Mouse (Mus musculus): ENCODE measurements around the gene Pofut1.
"Not testable (repeated sequence)": the region's sequence is repeated elsewhere in the genome, so short reads cannot be mapped to it uniquely, and the experiment has no call there.

The Pofut1 gene

GRCm38 (mm10) chr2:153270231-153270915 is 29.0 kb downstream of the Pofut1 start:
- CTCF ChIA-PET: not testable (repeated sequence)

GRCm38 (mm10) chr2:153274200-153274918 is 33.0 kb downstream of the Pofut1 start:
- CTCF ChIA-PET: not testable (repeated sequence)
- POLR2A ChIA-PET: interaction anchor here in 3 of 4 experiments (0.6 to 2.7 kb wide), 4 partner anchors 12 to 88 kb away, joined by 3 to 13 read pairs (median 6); partner anchors contain the start of gene Kif3b (in 1 of the 3)

More at GRCm38 (mm10) chr2:153270231-153270915, 29.0 kb downstream of the Pofut1 start:
- POLR2A ChIA-PET: interaction anchor here in 2 of 4 experiments (0.6 to 1.2 kb wide), 2 partner anchors 31 to 69 kb away, joined by 3 to 4 read pairs; no protein-coding TSS in a partner anchor

- CTCF ChIA-PET: no interaction called here
- POLR2A ChIA-PET: interaction anchor here in 3 of 4 experiments (1.0 to 2.7 kb wide), 4 partner anchors 10 to 89 kb away, joined by 4 to 13 read pairs (median 6); partner anchors contain the start of gene Kif3b (in 1 of the 3)
Observed at GRCm38 (mm10) chr2:153274919-153275247, 33.5 kb downstream of the Pofut1 start.

GRCm38 (mm10) chr2:153275577-153275976 is 34.2 kb downstream of the Pofut1 start:
- CTCF ChIA-PET: interaction anchor here in 2 of 4 experiments (0.7 to 1.1 kb wide), 2 partner anchors 118 to 145 kb away, joined by 4 to 8 read pairs; no protein-coding TSS in a partner anchor
- POLR2A ChIA-PET: interaction anchor here in 3 of 4 experiments (0.7 to 2.7 kb wide), 7 partner anchors 8 to 217 kb away, joined by 3 to 13 read pairs (median 4); partner anchors contain the start of genes Kif3b (in 2 of the 3) and 4930404H24Rik (in 1 of the 3)

GRCm38 (mm10) chr2:153276440-153276839 is 35.1 kb downstream of the Pofut1 start:
- POLR2A ChIA-PET: interaction anchor here in 3 of 4 experiments (0.6 to 2.7 kb wide), 7 partner anchors 9 to 933 kb away, joined by 3 to 14 read pairs (median 7); partner anchors contain the start of gene Kif3b (in 2 of the 3)
- CTCF ChIA-PET: interaction anchor here (0.6 to 1.7 kb wide), 17 partner anchors 44 to 1588 kb away, joined by 3 to 17 read pairs (median 4); no protein-coding TSS in a partner anchor

- CTCF ChIA-PET: interaction anchor here (0.6 to 1.7 kb wide), 17 partner anchors 14 to 1588 kb away, joined by 3 to 17 read pairs (median 4); partner anchors contain the start of gene Kif3b (in 1 of the 4)
- POLR2A ChIA-PET: interaction anchor here in 2 of 4 experiments (0.6 to 2.7 kb wide), 4 partner anchors 20 to 934 kb away, joined by 4 to 14 read pairs (median 10); no protein-coding TSS in a partner anchor
Observed at GRCm38 (mm10) chr2:153276846-153277245, 35.5 kb downstream of the Pofut1 start.

GRCm38 (mm10) chr2:153278357-153278756 is 37.0 kb downstream of the Pofut1 start:
- POLR2A ChIA-PET: interaction anchor here in 1 of 4 experiments (0.5 kb wide), 1 partner anchor 98 kb away, joined by 4 read pairs; no protein-coding TSS in a partner anchor
- CTCF ChIA-PET: no interaction called here

- ChIA-PET POLR2A (interaction anchor here in 1 of 4 experiments (2.4 kb wide), 1 partner anchor 64 kb away, joined by 6 read pairs; no protein-coding TSS in a partner anchor), CTCF (interaction anchor here in 1 of 4 experiments (0.6 kb wide), 1 partner anchor 1509 kb away, joined by 4 read pairs; no protein-coding TSS in a partner anchor)
Observed at GRCm38 (mm10) chr2:153283919-153284318, 42.6 kb downstream of the Pofut1 start.

- CTCF ChIA-PET: no interaction called here
- POLR2A ChIA-PET: interaction anchor here in 2 of 4 experiments (0.6 to 1.6 kb wide), 3 partner anchors 17 to 170 kb away, joined by 3 to 6 read pairs (median 3); no protein-coding TSS in a partner anchor
Observed at GRCm38 (mm10) chr2:153286524-153286923, 45.2 kb downstream of the Pofut1 start.

GRCm38 (mm10) chr2:153287835-153288234 is 46.5 kb downstream of the Pofut1 start:
- ChIA-PET CTCF (no interaction called here), POLR2A (interaction anchor here in 1 of 4 experiments (1.4 kb wide), 1 partner anchor 16 kb away, joined by 3 read pairs; no protein-coding TSS in a partner anchor)

- POLR2A ChIA-PET: interaction anchor here in 3 of 4 experiments (0.6 to 2.7 kb wide), 13 partner anchors 9 to 1599 kb away, joined by 3 to 11 read pairs (median 3); no protein-coding TSS in a partner anchor
- CTCF ChIA-PET: interaction anchor here in 2 of 4 experiments (0.5 to 1.2 kb wide), 5 partner anchors 14 to 217 kb away, joined by 3 read pairs; no protein-coding TSS in a partner anchor
Observed at GRCm38 (mm10) chr2:153290938-153291928, 49.9 kb downstream of the Pofut1 start, which contains the start of gene Kif3b. Gene Kif3b (plus strand): TSS chr2:153291413.

GRCm38 (mm10) chr2:153292305-153292861 is 51.0 kb downstream of the Pofut1 start:
- CTCF ChIA-PET: interaction anchor here in 2 of 4 experiments (0.6 kb wide), 2 partner anchors 331 to 846 kb away, joined by 3 to 12 read pairs; no protein-coding TSS in a partner anchor

GRCm38 (mm10) chr2:153295196-153295595 is 53.9 kb downstream of the Pofut1 start:
- ChIA-PET CTCF (no interaction called here), POLR2A (interaction anchor here in 3 of 4 experiments (0.5 to 1.5 kb wide), 3 partner anchors 47 to 164 kb away, joined by 5 to 7 read pairs (median 5); no protein-coding TSS in a partner anchor)

More at GRCm38 (mm10) chr2:153292305-153292861, 51.0 kb downstream of the Pofut1 start:
- POLR2A ChIA-PET: interaction anchor here in 2 of 4 experiments (0.5 to 2.7 kb wide), 6 partner anchors 13 to 291 kb away, joined by 3 to 11 read pairs (median 6); no protein-coding TSS in a partner anchor

- POLR2A ChIA-PET: interaction anchor here in 2 of 4 experiments (1.0 to 1.2 kb wide), 4 partner anchors 50 to 136 kb away, joined by 3 read pairs; partner anchors contain the start of gene Tm9sf4 (in 1 of the 2)
- CTCF ChIA-PET: interaction anchor here (0.6 to 1.3 kb wide), 6 partner anchors 19 to 155 kb away, joined by 3 to 7 read pairs (median 4); no protein-coding TSS in a partner anchor
Observed at GRCm38 (mm10) chr2:153297771-153298170, 56.4 kb downstream of the Pofut1 start.

GRCm38 (mm10) chr2:153298460-153298859 is 57.1 kb downstream of the Pofut1 start:
- POLR2A ChIA-PET: interaction anchor here in 2 of 4 experiments (0.6 to 1.8 kb wide), 10 partner anchors 14 to 305 kb away, joined by 3 to 7 read pairs (median 3); partner anchors contain the start of gene Tm9sf4 (in 1 of the 2)

GRCm38 (mm10) chr2:153298863-153299262 is 57.5 kb downstream of the Pofut1 start:
- POLR2A ChIA-PET: interaction anchor here in 2 of 4 experiments (0.6 to 1.8 kb wide), 9 partner anchors 13 to 305 kb away, joined by 3 to 7 read pairs (median 3); no protein-coding TSS in a partner anchor
- CTCF ChIA-PET: interaction anchor here in 3 of 4 experiments (0.7 to 1.6 kb wide), 9 partner anchors 14 to 396 kb away, joined by 3 to 5 read pairs (median 3); no protein-coding TSS in a partner anchor

More at GRCm38 (mm10) chr2:153298460-153298859, 57.1 kb downstream of the Pofut1 start:
- CTCF ChIA-PET: interaction anchor here (0.6 to 1.6 kb wide), 13 partner anchors 14 to 396 kb away, joined by 3 to 7 read pairs (median 3); no protein-coding TSS in a partner anchor

Measured in embryonic stem cell, embryonic (primary cell).